ENCODE assay signal across 8 mouse cellular contexts in the genomic region with DNA sequence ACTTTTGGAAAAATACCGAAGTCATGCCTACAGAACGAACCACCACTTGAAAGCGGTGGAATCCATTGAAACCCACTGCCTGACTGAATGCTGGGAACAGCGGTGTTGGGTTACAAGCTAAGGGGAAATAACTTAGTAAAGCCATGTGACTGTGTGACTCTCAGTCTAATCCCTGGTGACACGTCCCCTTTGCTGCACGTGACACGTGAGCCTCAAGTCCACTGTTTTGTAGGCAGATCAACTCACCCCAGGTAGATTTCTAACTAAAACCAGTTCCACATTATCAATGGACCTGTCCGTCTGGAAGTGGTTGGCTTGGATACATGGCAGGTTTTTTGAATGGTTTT.
DNase-seq lines count a peak whose midpoint lies in the region; ATAC-seq and TF ChIP-seq lines count a peak whose summit lies in the region.

No protein-coding gene starts in this region.

- no peaks in the 10 kb centered on the region for H3K9me3 ChIP-seq in heart, embryonic 13.5 days
- H3K9me3 ChIP-seq in intestine, embryonic 15.5 days: no peaks in the 10 kb centered on the region
- no peaks in the 10 kb centered on the region for H3K9me3 ChIP-seq in limb, embryonic 15.5 days

- H3K4me2 ChIP-seq in heart, embryonic 13.5 days: peak overlapping the region; percentile 60
- no peak overlapping the region for H3K4me2 ChIP-seq in intestine, embryonic 15.5 days (replicated peaks)
- peak overlapping the region; percentile 4; the same call in 1 of the 2 replicates for H3K4me2 ChIP-seq in limb, embryonic 15.5 days

- intact Hi-C loops in heart, adult 2 months (cut with DNase I): loop anchor here (2.0 kb wide), 1 partner anchor 55 kb away; no protein-coding TSS in a partner anchor

- no peak for ATAC-seq in heart, embryonic 13.5 days (ENCODE audit: extremely low read depth, insufficient number of reproducible peaks, low FRiP score, low TSS enrichment)
- peak; percentile 67 for ATAC-seq in intestine, embryonic 15.5 days
- no peak for ATAC-seq in limb, embryonic 15.5 days (ENCODE audit: insufficient number of reproducible peaks, low FRiP score, low TSS enrichment, low read depth)

- no peak for TF ChIP-seq EP300 in heart, adult 2 months (IDR thresholded peaks at IDR 0.05; ENCODE audit: insufficient read depth, low read depth, low read length)

- H3K9ac ChIP-seq in heart, embryonic 13.5 days: peak overlapping the region; percentile 45
- H3K9ac ChIP-seq in heart, adult 2 months (ENCODE audit: low read depth, low read length): no peak overlapping the region
- H3K9ac ChIP-seq in intestine, embryonic 15.5 days: no peak overlapping the region
- H3K9ac ChIP-seq in limb, embryonic 15.5 days: no peak overlapping the region

- H3K36me3 ChIP-seq in heart, embryonic 13.5 days: no peaks in the 10 kb centered on the region
- peaks cover 2% of the 10 kb centered on the region for H3K36me3 ChIP-seq in heart, adult 2 months (ENCODE audit: control insufficient read depth, insufficient read depth, low read length)
- no peaks in the 10 kb centered on the region for H3K36me3 ChIP-seq in intestine, embryonic 15.5 days
- H3K36me3 ChIP-seq in limb, embryonic 15.5 days: no peaks in the 10 kb centered on the region

- no peak for DNase-seq in heart, adult 2 months
- DNase-seq in brain, embryonic 14.5 days (ENCODE audit: low read depth): peak; percentile 47
- no peak for DNase-seq in thymus, adult 18-20 months
- DNase-seq in left cerebral cortex, adult 9 months (ENCODE audit: low spot score in 2 of 2): no peak
- DNase-seq in adrenal gland, adult 18-20 months (ENCODE audit: low spot score in 2 of 2): no peak

- peak overlapping the region; percentile 82 for H3K27ac ChIP-seq in heart, embryonic 13.5 days (replicated peaks)
- no peak overlapping the region for H3K27ac ChIP-seq in heart, adult 2 months
- H3K27ac ChIP-seq in intestine, embryonic 15.5 days: no peak overlapping the region
- H3K27ac ChIP-seq in limb, embryonic 15.5 days: peak overlapping the region; percentile 22

- TF ChIP-seq CTCF in heart, adult 2 months (IDR thresholded peaks at IDR 0.05): no peak
- no peak for TF ChIP-seq CTCF in brain, embryonic 14.5 days (IDR thresholded peaks at IDR 0.05; ENCODE audit: borderline replicate concordance, extremely low read depth, insufficient read depth, insufficient read length)

- no peaks in the 10 kb centered on the region for H3K27me3 ChIP-seq in heart, embryonic 13.5 days (replicated peaks)
- no peaks in the 10 kb centered on the region for H3K27me3 ChIP-seq in heart, adult 2 months (ENCODE audit: control insufficient read depth, insufficient read depth, low read length)
- H3K27me3 ChIP-seq in intestine, embryonic 15.5 days (replicated peaks): no peaks in the 10 kb centered on the region
- H3K27me3 ChIP-seq in limb, embryonic 15.5 days: no peaks in the 10 kb centered on the region

- TF ChIP-seq POLR2A in heart, adult 2 months (IDR thresholded peaks at IDR 0.05; ENCODE audit: insufficient read depth, low read depth, low read length): no peak
- TF ChIP-seq POLR2A in brain, embryonic 14.5 days (IDR thresholded peaks at IDR 0.05; ENCODE audit: borderline replicate concordance, extremely low read depth, insufficient read depth, insufficient read length, poor library complexity, severe bottlenecking): no peak

- peaks cover 83% of the 10 kb centered on the region for H3K4me1 ChIP-seq in heart, embryonic 13.5 days
- peaks cover 5% of the 10 kb centered on the region; the same call in 1 of the 2 replicates for H3K4me1 ChIP-seq in heart, adult 2 months (ENCODE audit: control insufficient read depth, insufficient read depth, low read length)
- H3K4me1 ChIP-seq in intestine, embryonic 15.5 days (replicated peaks): peaks cover 19% of the 10 kb centered on the region
- H3K4me1 ChIP-seq in limb, embryonic 15.5 days: peaks cover 43% of the 10 kb centered on the region

- 36% methylated on average over 8 of the region's 8 CpGs for WGBS in heart, embryonic 13.5 days
- 49% methylated on average over 8 of the region's 8 CpGs for WGBS in heart, adult 2 months
- WGBS in intestine, embryonic 15.5 days: 55% methylated on average over 8 of the region's 8 CpGs
- WGBS in limb, embryonic 15.5 days: 11% methylated on average over 8 of the region's 8 CpGs

- peak overlapping the region; percentile 22 for H3K4me3 ChIP-seq in heart, embryonic 13.5 days
- H3K4me3 ChIP-seq in heart, adult 2 months: no peak overlapping the region
- no peak overlapping the region for H3K4me3 ChIP-seq in intestine, embryonic 15.5 days (replicated peaks)
- no peak overlapping the region for H3K4me3 ChIP-seq in limb, embryonic 15.5 days

- H3K79me2 ChIP-seq in heart, adult 2 months (replicated peaks; ENCODE audit: control insufficient read depth, insufficient read depth, low read length): peaks cover 1% of the 10 kb centered on the region; the same call in 1 of the 2 replicates

Comparison
In these comparisons a context has a peak if more than half of its experiments do, and no peak if none do; other contexts are left out.
1. H3K27ac ChIP-seq: peak in heart, embryonic 13.5 days (single experiment) and limb, embryonic 15.5 days (single experiment); none in heart, adult 2 months (single experiment) and intestine, embryonic 15.5 days (single experiment).